Mouse (Mus musculus): ENCODE results near the gene Lin52.

- TF ChIP-seq MYOD1 (IDR thresholded peaks at IDR 0.05; ENCODE audit: control insufficient read depth in 1 of 3, insufficient read length in 2 of 3, low read depth in 2 of 3): no peak
- TF ChIP-seq E2F4 (IDR thresholded peaks at IDR 0.05; ENCODE audit: insufficient read depth): no peak
- TF ChIP-seq POLR2A (IDR thresholded peaks at IDR 0.05; ENCODE audit: insufficient read length, low read depth): no peak
- TF ChIP-seq USF1 (IDR thresholded peaks at IDR 0.05; ENCODE audit: low read depth): no peak
- no peak for TF ChIP-seq TCF12 (IDR thresholded peaks at IDR 0.05; ENCODE audit: insufficient read depth, poor library complexity, severe bottlenecking)
- TF ChIP-seq MAX (IDR thresholded peaks at IDR 0.05; ENCODE audit: low read depth): no peak
- TF ChIP-seq REST (IDR thresholded peaks at IDR 0.05; ENCODE audit: insufficient read depth, insufficient read length): no peak
- no peak for TF ChIP-seq POLR2AphosphoS2 (IDR thresholded peaks at IDR 0.05; ENCODE audit: insufficient read length, low read depth)
- no peak for TF ChIP-seq CEBPB (IDR thresholded peaks at IDR 0.05; ENCODE audit: insufficient read depth, poor library complexity, severe bottlenecking)
- TF ChIP-seq MYOG (IDR thresholded peaks at IDR 0.05; ENCODE audit: control insufficient read depth in 1 of 3, insufficient read depth in 1 of 3, insufficient read length in 2 of 3, low read depth in 2 of 3): no peak
- no peak for TF ChIP-seq SRF (IDR thresholded peaks at IDR 0.05; ENCODE audit: control insufficient read depth, insufficient read length, low read depth)
These were observed 888 bp upstream of the Lin52 start for GRCm38 (mm10) chr12:84450351-84450717.

All from myocyte (in vitro differentiated cells).